Mouse (Mus musculus) hindbrain, embryonic 12.5 days (tissue): ENCODE measurements around the gene Tmed9. TPM values are rescaled to one million over a fixed set of nuclear protein-coding genes. Genes with fewer than 3 reads are reported as not detected.
"Not testable (repeated sequence)": the region's sequence is repeated elsewhere in the genome, so short reads cannot be mapped to it uniquely, and the experiment has no call there.

Source experiments
- ATAC-seq: fragments of 200-750 bp; cut with Nextera tagmentation; 2 replicates; pipeline ENCODE4 v1.8.0; 2017; ENCODE audit warnings: moderate TSS enrichment; ENCODE audit not compliant: low FRiP score
- H3K27ac ChIP-seq: fragments of 300-500 bp; sonication (generic); 2 replicates; pipeline ENCODE4 v1.5.1; 2016; ENCODE audit warnings: mild to moderate bottlenecking
- H3K27me3 ChIP-seq: fragments of 300-500 bp; sonication (generic); 2 replicates; pipeline ENCODE4 v1.6.1; 2016; ENCODE audit warnings: mild to moderate bottlenecking
- H3K36me3 ChIP-seq: fragments of 300-500 bp; sonication (generic); 2 replicates; pipeline ENCODE4 v1.6.1; 2016; ENCODE audit warnings: mild to moderate bottlenecking
- H3K4me1 ChIP-seq: fragments of 300-500 bp; sonication (generic); 2 replicates; pipeline ENCODE4 v1.6.1; 2016
- H3K4me2 ChIP-seq: fragments of 300-500 bp; sonication (generic); replicated peaks from 2 replicates; pipeline ENCODE4 v1.6.1; 2016; ENCODE audit warnings: mild to moderate bottlenecking
- H3K4me3 ChIP-seq: fragments of 300-500 bp; sonication (generic); 2 replicates; pipeline ENCODE4 v1.5.1; 2016; ENCODE audit warnings: mild to moderate bottlenecking
- H3K9ac ChIP-seq: fragments of 300-500 bp; sonication (generic); 2 replicates; pipeline ENCODE4 v1.6.1; 2016; ENCODE audit warnings: mild to moderate bottlenecking, moderate library complexity
- H3K9me3 ChIP-seq: fragments of 300-500 bp; sonication (generic); replicated peaks from 2 replicates; pipeline ENCODE4 v1.6.1; 2016; ENCODE audit warnings: mild to moderate bottlenecking
- WGBS: fragments of 180-500 bp; shearing (Covaris S2); methylation state at CpG from one replicate; pipeline ENCODE4 v1.1.7; 2016; 5-methylcytosine and 5-hydroxymethylcytosine counted together
- polyA plus RNA-seq: library from polyadenylated mRNA; unstranded; fragments of >200 nt; fragmentation: Nextera tagmentation; extraction: Ambion mirVana; gene quantifications from 2 replicates; pipeline ENCODE4 v1.2.1, GENCODE M21; 2016

The Tmed9 gene
- polyA plus RNA-seq, 1 experiment from 2014 or later = 113 TPM

DNA sequence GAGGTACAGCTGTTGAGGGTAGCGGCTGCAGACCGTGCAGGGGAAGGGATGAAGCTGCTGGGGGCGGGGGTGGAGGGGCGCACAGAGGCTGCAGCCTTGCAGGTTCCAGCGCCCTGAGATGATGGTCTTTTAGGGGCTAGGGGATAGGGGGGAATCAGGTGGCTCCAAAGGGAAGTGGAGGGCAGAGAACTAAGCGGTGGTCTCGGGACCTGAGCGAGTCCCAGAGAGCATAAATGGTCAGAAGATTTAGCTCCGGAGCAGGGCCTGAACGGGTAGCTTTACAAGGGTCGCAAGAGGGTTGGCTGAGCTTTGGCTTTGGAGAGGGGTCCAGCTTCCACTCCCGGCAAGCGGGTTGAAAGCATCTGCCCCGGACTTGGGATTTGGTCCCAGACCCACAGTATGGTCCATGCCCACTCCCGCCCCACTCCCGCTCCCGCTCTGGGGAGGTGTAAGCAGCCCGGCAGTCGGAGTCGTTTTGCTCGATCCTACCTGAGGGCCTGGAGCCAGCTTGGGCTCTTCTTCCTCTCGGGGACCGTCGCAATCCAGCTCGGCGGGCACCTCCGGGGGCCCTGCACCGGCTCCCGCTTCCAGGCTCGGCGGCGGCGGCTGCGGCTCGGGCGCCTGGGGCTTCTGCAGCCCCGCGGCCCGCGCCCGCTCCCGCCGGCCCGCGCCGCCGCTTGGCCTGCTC, 3.1 kb upstream of the Tmed9 start:
- WGBS = 0% methylated on average over 45 of the region's 47 CpGs
- ATAC-seq = peak; percentile 86
- H3K27ac ChIP-seq = peak overlapping the region; percentile 93
- peak overlapping the region; percentile 99 for H3K9ac ChIP-seq
- H3K9me3 ChIP-seq = no peaks in the 10 kb centered on the region
- peaks cover 12% of the 10 kb centered on the region; the same call in 1 of the 2 replicates for H3K36me3 ChIP-seq
- peaks cover 25% of the 10 kb centered on the region for H3K4me1 ChIP-seq
- peak overlapping the region; percentile 97 for H3K4me3 ChIP-seq
- peak overlapping the region; percentile 95 for H3K4me2 ChIP-seq
- no peaks in the 10 kb centered on the region for H3K27me3 ChIP-seq

DNA sequence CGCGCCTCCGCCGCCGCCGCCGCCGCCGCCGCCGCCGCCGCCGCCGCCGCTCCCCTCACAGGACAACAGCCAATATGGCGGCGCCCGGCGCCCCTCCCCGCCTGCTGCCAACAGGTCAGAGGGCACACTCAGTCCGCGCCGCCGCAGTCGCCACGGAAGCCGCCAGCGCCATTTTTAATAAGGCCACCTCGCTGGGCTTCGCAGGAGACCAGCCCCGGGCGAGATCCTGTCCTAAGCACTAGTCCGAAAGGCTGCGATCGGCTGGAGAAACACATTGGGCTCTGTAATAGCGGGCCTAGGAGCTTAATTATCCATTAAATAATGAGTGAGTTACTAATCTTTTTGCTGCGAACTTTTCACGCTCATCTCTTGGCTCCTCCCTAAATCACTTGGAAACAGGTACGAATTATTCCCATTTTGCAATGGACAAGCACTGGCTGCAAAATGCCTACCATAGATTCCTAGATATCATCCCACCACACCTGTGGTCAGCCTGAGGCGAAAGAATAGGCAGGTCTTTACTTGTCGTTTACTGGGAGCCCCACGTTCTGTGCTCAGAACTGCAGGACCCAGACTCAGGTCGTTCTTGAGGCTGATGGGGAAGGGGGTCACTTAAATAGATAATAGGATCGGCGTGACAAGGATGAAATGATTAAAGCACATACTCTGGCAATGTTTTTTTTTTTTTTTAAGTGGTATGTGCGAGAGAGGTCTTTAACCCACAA, 2.3 kb upstream of the Tmed9 start, which contains the start of gene Fam193b:
Fam193b (minus strand) TSS at position 94 of the 725 bp plus-strand sequence.
- Histone ChIP-seq H3K27ac (peak within 1 kb of the TSS; percentile 93), H3K9me3 (no peaks in the 10 kb centered on the region), H3K4me3 (peak within 1 kb of the TSS; percentile 97), H3K27me3 (no peaks in the 10 kb centered on the region), H3K4me2 (peak within 1 kb of the TSS; percentile 95), H3K36me3 (0 out of 2 replicates have a peak, but pooled peaks cover 5% of the 10 kb centered on the region), H3K4me1 (peaks cover 25% of the 10 kb centered on the region), H3K9ac (peak within 1 kb of the TSS; percentile 99)
- 2% methylated on average over 40 of the region's 47 CpGs for WGBS
- ATAC-seq = peak; percentile 92

DNA sequence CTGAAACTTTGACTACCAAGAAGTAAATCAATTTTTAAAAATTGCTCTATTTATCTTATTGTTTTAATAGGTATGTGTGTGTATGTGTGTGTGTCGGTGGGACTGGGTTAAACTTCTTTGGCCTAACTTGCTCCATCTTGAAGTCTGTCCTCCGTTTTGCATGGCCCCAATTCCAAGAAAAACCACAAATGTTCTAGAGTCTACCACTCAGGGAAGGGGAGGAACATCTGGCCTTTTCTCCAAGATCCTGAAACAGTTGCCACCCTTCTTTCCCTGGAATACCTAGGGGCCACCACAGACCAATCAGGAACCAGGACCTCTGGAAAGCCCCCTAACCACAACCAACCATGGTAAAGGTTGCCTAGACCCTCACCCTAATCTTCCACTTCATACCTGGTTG, 1.6 kb upstream of the Tmed9 start:
- no peak overlapping the region for H3K27ac ChIP-seq
- H3K9ac ChIP-seq = no peak overlapping the region
- peaks cover 25% of the 10 kb centered on the region for H3K4me1 ChIP-seq
- H3K4me3 ChIP-seq = no peak overlapping the region
- WGBS = 88% methylated on average over 2 of the region's 2 CpGs
- ATAC-seq = no peak
- H3K27me3 ChIP-seq = no peaks in the 10 kb centered on the region
- H3K9me3 ChIP-seq = no peaks in the 10 kb centered on the region
- H3K4me2 ChIP-seq = peak overlapping the region; percentile 95
- 0 out of 2 replicates have a peak, but pooled peaks cover 5% of the 10 kb centered on the region for H3K36me3 ChIP-seq

DNA sequence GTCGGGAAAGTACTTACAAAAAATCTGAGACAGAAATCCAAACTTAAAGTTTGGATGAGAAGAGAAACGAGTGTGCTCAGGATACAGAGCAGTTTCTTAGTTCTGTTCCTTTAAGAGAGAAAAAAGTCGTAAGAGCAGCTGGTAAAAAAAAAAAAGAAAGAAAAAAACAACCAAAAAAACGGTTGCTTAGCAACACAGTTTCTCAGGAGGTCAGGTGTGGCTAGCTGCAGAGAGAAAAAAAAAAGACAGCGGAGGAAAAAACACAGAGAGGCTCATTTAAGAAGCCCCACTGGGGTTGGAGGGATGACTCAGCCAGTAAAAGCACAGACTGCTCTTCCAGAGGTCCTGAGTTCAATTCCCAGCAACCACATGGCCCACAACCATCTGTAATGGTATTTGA, 789 bp downstream of the Tmed9 start:
- Histone ChIP-seq H3K36me3 (no peaks in the 10 kb centered on the region), H3K4me1 (peaks cover 16% of the 10 kb centered on the region), H3K4me2 (no peak overlapping the region), H3K27me3 (no peaks in the 10 kb centered on the region), H3K9me3 (no peaks in the 10 kb centered on the region), H3K4me3 (no peak overlapping the region), H3K27ac (no peak overlapping the region), H3K9ac (no peak overlapping the region)
- 69% methylated on average over 5 of the region's 5 CpGs for WGBS
- ATAC-seq = no peak

- Histone ChIP-seq H3K27ac (no peak overlapping the region), H3K36me3 (no peaks in the 10 kb centered on the region), H3K27me3 (no peaks in the 10 kb centered on the region), H3K4me2 (no peak overlapping the region), H3K4me1 (peaks cover 8% of the 10 kb centered on the region), H3K4me3 (no peak overlapping the region), H3K9ac (no peak overlapping the region), H3K9me3 (no peaks in the 10 kb centered on the region)
- 59% methylated on average over 5 of the region's 5 CpGs for WGBS
- ATAC-seq = no peak
These were observed 2.4 kb downstream of the Tmed9 start for GRCm38 (mm10) chr13:55575932-55576331.

DNA sequence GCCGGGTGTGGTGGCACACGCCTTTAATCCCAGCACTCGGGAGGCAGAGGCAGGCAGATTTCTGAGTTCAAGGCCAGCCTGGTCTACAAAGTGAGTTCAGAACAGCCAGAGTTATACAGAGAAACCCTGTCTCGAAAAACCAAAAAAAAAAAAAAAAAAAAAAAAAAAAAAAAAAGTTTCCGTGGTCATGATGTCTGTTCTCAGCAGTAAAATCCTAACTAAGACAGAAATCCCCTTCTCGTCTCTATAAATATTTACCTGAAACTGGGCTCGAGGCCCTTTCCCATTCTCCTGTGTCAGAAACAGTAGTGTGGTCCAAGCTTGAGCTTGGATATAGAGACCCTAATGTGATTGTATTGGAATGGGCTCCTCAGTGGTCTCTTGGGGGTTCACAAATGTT, 3.3 kb downstream of the Tmed9 start:
- H3K27me3 ChIP-seq, H3K4me3 ChIP-seq, H3K9me3 ChIP-seq, H3K36me3 ChIP-seq, H3K4me2 ChIP-seq, ATAC-seq, H3K4me1 ChIP-seq, H3K27ac ChIP-seq, H3K9ac ChIP-seq: not testable (repeated sequence)
- WGBS = 87% methylated on average over 7 of the region's 7 CpGs

GRCm38 (mm10) chr13:55578086-55578485, 4.6 kb downstream of the Tmed9 start:
- Histone ChIP-seq H3K27ac (no peak overlapping the region), H3K36me3 (no peaks in the 10 kb centered on the region), H3K4me2 (no peak overlapping the region), H3K4me1 (no peaks in the 10 kb centered on the region), H3K9ac (no peak overlapping the region), H3K9me3 (no peaks in the 10 kb centered on the region), H3K27me3 (no peaks in the 10 kb centered on the region), H3K4me3 (no peak overlapping the region)
- 76% methylated on average over 4 of the region's 4 CpGs for WGBS
- no peak for ATAC-seq

DNA sequence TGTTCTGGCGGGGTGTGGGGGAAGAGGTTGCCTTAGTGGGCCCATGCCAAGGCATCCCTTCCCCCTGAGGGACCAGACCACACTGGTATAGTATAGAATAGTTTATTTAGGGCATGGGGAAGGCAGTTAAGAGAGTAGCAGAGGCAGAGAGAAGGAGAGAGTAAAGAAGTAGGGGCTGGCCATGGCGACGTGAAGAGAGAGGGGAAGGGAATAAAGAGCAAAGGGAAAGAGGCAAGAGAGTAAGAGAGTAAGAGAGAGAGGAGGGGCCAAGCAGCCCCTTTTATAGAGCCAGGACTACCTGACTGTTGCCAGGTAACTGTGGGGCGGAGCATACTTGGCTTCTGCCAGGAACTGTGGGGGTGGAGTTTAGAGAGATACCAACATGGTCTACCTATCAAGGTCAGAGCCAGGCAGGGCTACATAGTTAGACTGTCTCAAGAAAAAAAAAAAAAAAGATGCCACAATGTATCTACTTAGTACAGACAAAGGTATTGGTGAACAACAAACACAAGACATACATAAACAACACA, 18.5 kb downstream of the Tmed9 start:
- no peaks in the 10 kb centered on the region for H3K9me3 ChIP-seq
- ATAC-seq = peak; percentile 15
- no peak overlapping the region for H3K4me3 ChIP-seq
- H3K4me1 ChIP-seq = peaks cover 13% of the 10 kb centered on the region
- H3K36me3 ChIP-seq = peaks cover 28% of the 10 kb centered on the region
- 72% methylated on average over 4 of the region's 4 CpGs for WGBS
- H3K4me2 ChIP-seq = peak overlapping the region; percentile 65; the same call in 1 of the 2 replicates
- H3K27ac ChIP-seq = no peak overlapping the region
- H3K9ac ChIP-seq = no peak overlapping the region
- peaks cover 4% of the 10 kb centered on the region for H3K27me3 ChIP-seq

DNA sequence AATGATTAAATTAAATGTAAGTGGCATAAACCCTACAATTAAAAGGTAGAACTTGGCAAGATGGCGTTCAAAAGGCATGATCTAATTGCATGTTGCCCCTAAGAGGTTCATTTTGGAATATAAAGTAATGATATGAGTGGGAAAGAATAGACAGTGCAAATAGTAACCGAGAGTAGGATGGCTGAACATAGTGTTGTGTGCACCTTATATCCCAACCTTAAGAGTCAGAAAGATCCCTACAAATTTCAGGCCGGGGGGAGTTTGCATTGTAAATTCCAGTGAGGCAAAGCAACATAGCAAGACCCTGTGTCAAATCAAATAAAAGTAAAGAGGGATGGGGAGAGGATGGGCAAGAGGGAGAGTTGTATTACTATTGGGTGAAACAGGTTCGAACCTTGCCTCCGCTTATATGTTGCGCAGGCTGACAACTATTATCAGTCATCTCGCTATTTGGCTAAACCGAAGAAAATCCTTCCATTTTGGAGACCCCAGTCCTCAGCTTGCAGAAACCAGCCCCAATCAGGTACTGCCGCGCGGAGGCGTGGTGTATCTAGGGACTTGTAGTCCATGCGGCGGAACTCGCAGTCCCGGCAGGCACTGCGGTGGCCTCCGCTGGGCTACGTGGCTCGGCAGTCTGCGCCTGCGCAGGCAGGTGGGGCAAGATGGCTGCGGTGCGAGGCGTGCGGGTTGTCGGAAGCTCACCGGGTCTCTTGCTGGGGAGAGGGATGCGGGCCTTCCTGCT, 19.2 kb downstream of the Tmed9 start:
- H3K4me3 ChIP-seq = peak overlapping the region; percentile 74
- H3K9me3 ChIP-seq = no peaks in the 10 kb centered on the region
- 6% methylated on average over 29 of the region's 29 CpGs for WGBS
- H3K4me2 ChIP-seq = peak overlapping the region; percentile 65
- H3K27me3 ChIP-seq = peaks cover 4% of the 10 kb centered on the region
- H3K4me1 ChIP-seq = peaks cover 13% of the 10 kb centered on the region
- peaks cover 33% of the 10 kb centered on the region for H3K36me3 ChIP-seq
- peak; percentile 99 for ATAC-seq
- peak overlapping the region; percentile 77 for H3K27ac ChIP-seq
- H3K9ac ChIP-seq = peak overlapping the region; percentile 84

DNA sequence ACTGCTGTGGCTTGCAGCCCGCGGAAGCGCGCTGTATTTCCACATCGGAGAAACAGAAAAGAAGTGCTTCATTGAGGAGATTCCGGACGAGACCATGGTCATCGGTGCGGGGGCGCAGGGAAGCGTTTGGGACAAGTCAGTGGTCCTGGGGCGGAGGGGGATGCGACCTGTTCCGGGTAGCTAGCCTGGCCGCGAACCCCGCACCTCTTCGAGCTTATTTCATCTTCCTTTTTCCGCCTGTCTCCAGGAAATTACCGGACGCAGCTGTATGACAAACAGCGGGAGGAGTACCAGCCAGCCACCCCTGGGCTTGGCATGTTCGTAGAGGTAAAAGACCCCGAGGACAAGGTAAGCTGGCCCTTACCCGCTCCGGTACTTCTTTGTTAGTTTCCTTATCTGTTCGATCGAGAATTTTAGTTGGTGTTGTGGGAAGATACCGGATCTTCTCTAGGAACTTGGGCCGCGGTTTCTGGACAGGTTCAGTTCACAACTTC, 19.8 kb downstream of the Tmed9 start:
- 1% methylated on average over 31 of the region's 31 CpGs for WGBS
- Histone ChIP-seq H3K27me3 (peaks cover 4% of the 10 kb centered on the region), H3K27ac (peak overlapping the region; percentile 77), H3K9me3 (no peaks in the 10 kb centered on the region), H3K4me1 (peaks cover 13% of the 10 kb centered on the region), H3K4me3 (peak overlapping the region; percentile 74), H3K9ac (peak overlapping the region; percentile 84), H3K36me3 (peaks cover 39% of the 10 kb centered on the region), H3K4me2 (peak overlapping the region; percentile 65)
- ATAC-seq = peak; percentile 50; the same call in 1 of the 2 replicates

- Histone ChIP-seq H3K36me3 (peaks cover 41% of the 10 kb centered on the region), H3K9me3 (no peaks in the 10 kb centered on the region), H3K4me2 (no peak overlapping the region), H3K27me3 (peaks cover 4% of the 10 kb centered on the region), H3K4me1 (peaks cover 13% of the 10 kb centered on the region), H3K9ac (no peak overlapping the region), H3K27ac (no peak overlapping the region), H3K4me3 (no peak overlapping the region)
- ATAC-seq = no peak
- 92% methylated on average over 12 of the region's 12 CpGs for WGBS
These were observed 21.8 kb downstream of the Tmed9 start for GRCm38 (mm10) chr13:55595375-55595774.

DNA sequence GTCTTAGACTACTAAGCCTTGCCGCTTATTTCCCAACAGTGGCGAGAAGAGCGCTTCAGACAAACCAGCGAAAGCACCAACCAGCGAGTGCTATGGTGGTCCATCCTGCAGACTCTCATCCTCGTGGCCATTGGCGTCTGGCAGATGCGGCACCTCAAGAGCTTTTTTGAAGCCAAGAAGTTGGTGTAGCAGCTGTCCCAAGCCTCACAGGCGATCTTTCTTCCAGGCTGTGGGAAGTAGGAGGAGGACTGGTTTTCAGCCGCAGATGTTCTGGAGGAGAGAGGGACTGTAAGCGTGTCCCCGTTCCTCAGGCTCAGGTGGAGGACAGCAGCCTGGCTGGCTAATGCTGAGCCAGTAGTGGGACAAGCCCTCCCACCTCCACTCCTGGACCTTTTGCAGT, 23.3 kb downstream of the Tmed9 start:
- H3K27me3 ChIP-seq = no peaks in the 10 kb centered on the region
- no peak overlapping the region for H3K9ac ChIP-seq
- no peaks in the 10 kb centered on the region for H3K9me3 ChIP-seq
- WGBS = 97% methylated on average over 12 of the region's 12 CpGs
- H3K36me3 ChIP-seq = peaks cover 41% of the 10 kb centered on the region
- no peak overlapping the region for H3K27ac ChIP-seq
- no peak overlapping the region for H3K4me3 ChIP-seq
- H3K4me1 ChIP-seq = peaks cover 19% of the 10 kb centered on the region
- H3K4me2 ChIP-seq = no peak overlapping the region
- no peak for ATAC-seq
